Mouse (Mus musculus) midbrain, embryonic 12.5 days (tissue): ENCODE data around the gene Alk. TPM values are rescaled to one million over a fixed set of nuclear protein-coding genes. Genes with fewer than 3 reads are reported as not detected.

ENCODE experiments used
- ATAC-seq: fragments of 200-750 bp; cut with Nextera tagmentation; 2 replicates; pipeline ENCODE4 v1.8.0; 2017; ENCODE audit warnings: low read depth, moderate TSS enrichment, moderate library complexity; ENCODE audit not compliant: low FRiP score
- H3K27ac ChIP-seq: fragments of 300-500 bp; sonication (generic); replicated peaks from 2 replicates; pipeline ENCODE4 v1.5.1; 2016; ENCODE audit warnings: mild to moderate bottlenecking
- H3K27me3 ChIP-seq: fragments of 300-500 bp; sonication (generic); 2 replicates; pipeline ENCODE4 v1.6.1; 2016; ENCODE audit warnings: mild to moderate bottlenecking
- H3K36me3 ChIP-seq: fragments of 300-500 bp; sonication (generic); 2 replicates; pipeline ENCODE4 v1.6.1; 2016
- H3K4me1 ChIP-seq: fragments of 300-500 bp; sonication (generic); 2 replicates; pipeline ENCODE4 v1.6.1; 2016
- H3K4me2 ChIP-seq: fragments of 300-500 bp; sonication (generic); replicated peaks from 2 replicates; pipeline ENCODE4 v1.6.1; 2016; ENCODE audit warnings: mild to moderate bottlenecking, moderate library complexity
- H3K4me3 ChIP-seq: fragments of 300-500 bp; sonication (generic); 2 replicates; pipeline ENCODE4 v1.5.1; 2016; ENCODE audit warnings: mild to moderate bottlenecking
- H3K9ac ChIP-seq: fragments of 300-500 bp; sonication (generic); replicated peaks from 2 replicates; pipeline ENCODE4 v1.6.1; 2016; ENCODE audit warnings: mild to moderate bottlenecking, moderate library complexity
- H3K9me3 ChIP-seq: fragments of 300-500 bp; sonication (generic); 2 replicates; pipeline ENCODE4 v1.6.1; 2016; ENCODE audit warnings: mild to moderate bottlenecking
- WGBS: fragments of 180-500 bp; shearing (Covaris S2); methylation state at CpG from one replicate; pipeline ENCODE4 v1.1.7; 2016; 5-methylcytosine and 5-hydroxymethylcytosine counted together
- polyA plus RNA-seq: library from polyadenylated mRNA; unstranded; fragments of >200 nt; fragmentation: Nextera tagmentation; extraction: Ambion mirVana; gene quantifications from 2 replicates; pipeline ENCODE4 v1.2.1, GENCODE M21; 2016

Gene Alk
- polyA plus RNA-seq, 1 experiment from 2014 or later, result 0.99 TPM

GRCm38 (mm10) chr17:72030672-72031071 lies 573.8 kb downstream of the Alk start:
- no peak overlapping the region for H3K9ac ChIP-seq
- no peaks in the 10 kb centered on the region for H3K9me3 ChIP-seq
- no peak overlapping the region for H3K4me2 ChIP-seq
- no peaks in the 10 kb centered on the region for H3K4me1 ChIP-seq
- no peak overlapping the region for H3K27ac ChIP-seq
- WGBS, result 68% methylated on average over 7 of the region's 7 CpGs
- no peaks in the 10 kb centered on the region for H3K27me3 ChIP-seq
- ATAC-seq, result no peak
- no peak overlapping the region for H3K4me3 ChIP-seq
- no peaks in the 10 kb centered on the region for H3K36me3 ChIP-seq

- H3K4me2 ChIP-seq, result no peak overlapping the region
- no peaks in the 10 kb centered on the region for H3K27me3 ChIP-seq
- no peak overlapping the region for H3K27ac ChIP-seq
- ATAC-seq, result no peak
- 76% methylated on average over 9 of the region's 9 CpGs for WGBS
- 0 out of 2 replicates have a peak, but pooled peaks cover 5% of the 10 kb centered on the region for H3K4me1 ChIP-seq
- H3K9me3 ChIP-seq, result no peaks in the 10 kb centered on the region
- H3K9ac ChIP-seq, result no peak overlapping the region
- H3K36me3 ChIP-seq, result no peaks in the 10 kb centered on the region
- no peak overlapping the region for H3K4me3 ChIP-seq
These were observed 581.1 kb downstream of the Alk start for GRCm38 (mm10) chr17:72023323-72023722.

GRCm38 (mm10) chr17:72021733-72022669 lies 582.4 kb downstream of the Alk start:
- no peaks in the 10 kb centered on the region for H3K9me3 ChIP-seq
- WGBS, result 76% methylated on average over 10 of the region's 10 CpGs
- H3K4me3 ChIP-seq, result no peak overlapping the region
- H3K4me2 ChIP-seq, result no peak overlapping the region
- no peaks in the 10 kb centered on the region for H3K27me3 ChIP-seq
- no peaks in the 10 kb centered on the region for H3K36me3 ChIP-seq
- no peak overlapping the region for H3K27ac ChIP-seq
- 0 out of 2 replicates have a peak, but pooled peaks cover 5% of the 10 kb centered on the region for H3K4me1 ChIP-seq
- ATAC-seq, result no peak
- no peak overlapping the region for H3K9ac ChIP-seq

- Histone ChIP-seq H3K4me2 (no peak overlapping the region), H3K4me1 (no peaks in the 10 kb centered on the region), H3K27me3 (no peaks in the 10 kb centered on the region), H3K9ac (no peak overlapping the region), H3K27ac (no peak overlapping the region), H3K36me3 (no peaks in the 10 kb centered on the region), H3K4me3 (no peak overlapping the region), H3K9me3 (no peaks in the 10 kb centered on the region)
- ATAC-seq, result no peak
These were observed 587.1 kb downstream of the Alk start for GRCm38 (mm10) chr17:72017329-72017728.

DNA sequence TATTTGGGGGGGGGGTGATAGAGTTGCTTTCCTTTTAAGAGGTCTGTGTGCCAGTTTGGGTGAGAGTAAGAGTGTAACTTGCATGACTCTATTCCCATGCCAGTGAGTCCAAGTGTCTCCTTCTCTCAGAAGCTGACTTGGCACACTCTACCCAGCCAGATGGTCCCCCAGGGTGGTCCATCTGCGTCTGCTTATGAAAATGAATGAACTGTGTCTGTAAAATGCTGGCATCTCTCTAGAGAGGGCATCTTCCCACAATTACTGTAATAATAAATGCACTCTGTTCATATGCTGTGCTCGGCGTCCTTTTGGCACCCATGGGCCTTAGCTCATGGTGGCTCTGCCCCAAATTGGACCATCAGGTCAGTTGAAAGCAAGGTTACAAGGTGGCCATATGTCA lies 589.2 kb downstream of the Alk start:
- WGBS, result 84% methylated on average over 3 of the region's 3 CpGs

GRCm38 (mm10) chr17:72012775-72013174 lies 591.7 kb downstream of the Alk start:
- WGBS, result 85% methylated on average over 9 of the region's 9 CpGs
- no peak for ATAC-seq
- H3K27me3 ChIP-seq, result no peaks in the 10 kb centered on the region
- no peak overlapping the region for H3K4me3 ChIP-seq
- H3K4me2 ChIP-seq, result no peak overlapping the region
- H3K4me1 ChIP-seq, result no peaks in the 10 kb centered on the region
- H3K9ac ChIP-seq, result no peak overlapping the region
- no peaks in the 10 kb centered on the region for H3K9me3 ChIP-seq
- H3K27ac ChIP-seq, result no peak overlapping the region
- H3K36me3 ChIP-seq, result no peaks in the 10 kb centered on the region

More for the DNA sequence above, 589.2 kb downstream of the Alk start:
- no peak for ATAC-seq
- Histone ChIP-seq H3K4me2 (no peak overlapping the region), H3K9ac (no peak overlapping the region), H3K4me1 (no peaks in the 10 kb centered on the region), H3K36me3 (no peaks in the 10 kb centered on the region), H3K4me3 (no peak overlapping the region), H3K27me3 (no peaks in the 10 kb centered on the region), H3K27ac (no peak overlapping the region), H3K9me3 (no peaks in the 10 kb centered on the region)

DNA sequence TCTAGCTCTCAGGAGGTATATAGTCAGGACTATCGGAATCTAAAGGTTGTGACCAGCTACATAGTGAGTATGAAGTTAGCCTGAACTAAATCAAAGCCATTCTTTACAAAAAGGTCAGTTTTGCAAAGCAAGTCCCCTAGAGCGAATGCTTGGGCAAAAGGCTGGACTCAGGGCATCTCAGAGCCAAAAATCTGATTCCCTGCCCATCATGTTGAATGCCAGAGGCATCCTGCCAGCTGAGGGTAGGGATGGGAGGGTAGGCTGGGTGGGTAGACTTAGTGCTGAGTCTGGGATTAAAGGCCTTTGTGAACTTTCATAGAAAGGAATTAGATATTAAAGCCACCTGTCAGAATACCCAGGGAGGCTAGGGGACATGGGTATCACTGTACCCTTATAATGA lies 594.6 kb downstream of the Alk start:
- Histone ChIP-seq H3K9ac (no peak overlapping the region), H3K9me3 (no peaks in the 10 kb centered on the region), H3K36me3 (no peaks in the 10 kb centered on the region), H3K4me1 (no peaks in the 10 kb centered on the region), H3K27me3 (no peaks in the 10 kb centered on the region), H3K27ac (no peak overlapping the region), H3K4me3 (no peak overlapping the region), H3K4me2 (no peak overlapping the region)
- ATAC-seq, result no peak
- 85% methylated on average over 2 of the region's 2 CpGs for WGBS

DNA sequence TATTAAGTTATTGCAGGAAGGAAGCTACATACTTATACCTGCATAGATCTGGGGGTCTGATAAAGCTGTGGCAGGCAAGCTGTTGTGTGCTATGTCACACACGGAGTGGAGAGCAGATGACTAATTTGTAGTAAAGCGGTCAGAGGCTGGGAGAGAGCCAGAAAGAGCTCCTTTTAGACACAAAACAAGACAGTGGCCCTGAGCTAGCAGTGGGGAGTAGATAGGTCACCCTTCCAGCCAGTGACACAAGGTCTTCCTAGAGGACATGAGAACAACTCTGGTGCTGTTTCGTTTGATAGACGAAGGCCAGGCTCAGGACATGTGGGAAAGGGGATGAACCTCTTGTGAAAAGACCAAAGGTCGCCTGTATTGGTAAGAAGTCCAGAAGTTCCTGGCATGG lies 596.0 kb downstream of the Alk start:
- no peaks in the 10 kb centered on the region for H3K27me3 ChIP-seq
- H3K36me3 ChIP-seq, result no peaks in the 10 kb centered on the region
- no peaks in the 10 kb centered on the region for H3K9me3 ChIP-seq
- no peak overlapping the region for H3K27ac ChIP-seq
- H3K4me2 ChIP-seq, result no peak overlapping the region
- ATAC-seq, result no peak
- WGBS, result 84% methylated on average over 5 of the region's 5 CpGs
- H3K4me3 ChIP-seq, result no peak overlapping the region
- H3K4me1 ChIP-seq, result no peaks in the 10 kb centered on the region
- H3K9ac ChIP-seq, result no peak overlapping the region

GRCm38 (mm10) chr17:72005365-72005764 lies 599.1 kb downstream of the Alk start:
- ATAC-seq, result no peak
- WGBS, result 87% methylated on average over 6 of the region's 6 CpGs
- H3K4me1 ChIP-seq, result no peaks in the 10 kb centered on the region
- H3K27ac ChIP-seq, result no peak overlapping the region
- H3K27me3 ChIP-seq, result no peaks in the 10 kb centered on the region
- no peaks in the 10 kb centered on the region for H3K9me3 ChIP-seq
- H3K36me3 ChIP-seq, result no peaks in the 10 kb centered on the region
- no peak overlapping the region for H3K4me3 ChIP-seq
- no peak overlapping the region for H3K4me2 ChIP-seq
- H3K9ac ChIP-seq, result no peak overlapping the region

DNA sequence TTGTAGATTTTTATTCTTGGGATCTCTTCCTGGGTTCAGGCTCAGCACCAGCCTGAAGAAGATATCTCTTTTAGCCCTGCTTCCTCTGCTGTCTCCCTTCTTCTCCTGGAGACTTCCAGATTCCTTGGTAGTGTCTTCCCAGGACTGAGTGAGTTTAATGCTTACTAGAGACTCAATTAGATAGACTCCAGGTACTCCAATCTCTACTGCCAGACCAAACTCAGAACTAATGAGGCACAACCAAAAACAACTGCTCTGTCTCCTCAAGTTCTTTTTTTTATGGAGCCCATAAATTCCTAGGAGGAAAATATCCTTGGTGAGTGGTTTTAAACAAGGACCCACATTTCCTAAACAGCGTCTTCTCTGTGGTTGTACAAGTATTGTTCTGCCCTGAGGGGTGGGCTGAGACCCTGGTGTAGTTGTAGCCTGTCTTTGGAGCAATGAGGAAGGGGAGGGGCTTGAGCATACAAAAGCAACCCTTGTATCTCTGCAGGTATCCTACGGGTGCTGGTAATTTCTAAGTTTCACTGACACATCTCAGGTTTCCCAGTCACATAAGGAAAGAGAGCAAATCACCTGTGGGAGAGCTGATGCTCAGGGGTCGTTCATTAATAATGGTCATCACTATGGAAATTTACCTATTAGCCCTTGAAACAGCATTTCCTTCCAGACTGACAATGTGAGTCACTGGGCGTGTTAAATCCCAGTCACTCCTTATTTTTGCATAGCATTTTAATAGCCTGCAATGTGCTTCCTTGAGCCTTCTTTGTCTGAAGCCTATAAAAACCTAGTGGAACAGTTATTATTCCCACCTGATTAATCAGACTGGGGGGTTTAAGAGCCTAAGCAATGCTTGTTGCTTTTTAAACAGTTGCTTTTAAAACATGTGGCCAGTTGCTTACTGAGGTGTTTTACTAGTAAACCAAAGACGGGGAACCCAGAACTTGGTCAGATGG lies 604.6 kb downstream of the Alk start:
- Histone ChIP-seq H3K4me3 (no peak overlapping the region), H3K27ac (no peak overlapping the region), H3K27me3 (no peaks in the 10 kb centered on the region), H3K4me1 (no peaks in the 10 kb centered on the region), H3K4me2 (no peak overlapping the region), H3K9me3 (no peaks in the 10 kb centered on the region), H3K36me3 (no peaks in the 10 kb centered on the region), H3K9ac (no peak overlapping the region)
- 76% methylated on average over 5 of the region's 5 CpGs for WGBS
- ATAC-seq, result no peak

- 61% methylated on average over 3 of the region's 3 CpGs for WGBS
- H3K4me2 ChIP-seq, result no peak overlapping the region
- no peaks in the 10 kb centered on the region for H3K4me1 ChIP-seq
- ATAC-seq, result no peak
- no peak overlapping the region for H3K4me3 ChIP-seq
- no peak overlapping the region for H3K9ac ChIP-seq
- H3K36me3 ChIP-seq, result no peaks in the 10 kb centered on the region
- H3K27me3 ChIP-seq, result no peaks in the 10 kb centered on the region
- H3K9me3 ChIP-seq, result no peaks in the 10 kb centered on the region
- no peak overlapping the region for H3K27ac ChIP-seq
These were observed 606.7 kb downstream of the Alk start for GRCm38 (mm10) chr17:71997680-71998079.

DNA sequence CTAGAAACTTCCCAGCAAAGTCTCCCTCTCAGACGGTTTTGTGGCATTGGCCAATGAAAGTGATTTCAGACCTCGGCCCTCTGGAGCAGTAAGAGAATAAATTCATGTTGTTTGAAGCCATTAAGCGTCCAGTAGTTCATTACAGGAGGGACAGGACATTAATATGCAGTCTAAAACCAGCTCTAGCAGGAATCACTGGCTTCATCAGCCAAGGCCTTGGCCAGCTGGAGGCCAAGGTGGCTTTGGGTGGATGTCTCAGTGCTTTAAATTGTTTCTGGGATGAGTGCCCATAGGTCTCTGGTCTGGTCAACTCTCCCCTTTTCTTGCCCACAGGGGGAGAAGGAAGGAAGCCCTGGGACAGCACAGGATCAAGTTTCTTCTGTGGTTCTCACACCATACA lies 608.9 kb downstream of the Alk start:
- 77% methylated on average over 3 of the region's 3 CpGs for WGBS
- Histone ChIP-seq H3K27me3 (0 out of 2 replicates have a peak, but pooled peaks cover 13% of the 10 kb centered on the region), H3K9me3 (no peaks in the 10 kb centered on the region), H3K4me3 (no peak overlapping the region), H3K36me3 (no peaks in the 10 kb centered on the region), H3K27ac (no peak overlapping the region), H3K4me2 (no peak overlapping the region), H3K9ac (no peak overlapping the region), H3K4me1 (no peaks in the 10 kb centered on the region)
- ATAC-seq, result no peak
